Mouse (Mus musculus): ENCODE measurements around the gene Ppih.

DNA sequence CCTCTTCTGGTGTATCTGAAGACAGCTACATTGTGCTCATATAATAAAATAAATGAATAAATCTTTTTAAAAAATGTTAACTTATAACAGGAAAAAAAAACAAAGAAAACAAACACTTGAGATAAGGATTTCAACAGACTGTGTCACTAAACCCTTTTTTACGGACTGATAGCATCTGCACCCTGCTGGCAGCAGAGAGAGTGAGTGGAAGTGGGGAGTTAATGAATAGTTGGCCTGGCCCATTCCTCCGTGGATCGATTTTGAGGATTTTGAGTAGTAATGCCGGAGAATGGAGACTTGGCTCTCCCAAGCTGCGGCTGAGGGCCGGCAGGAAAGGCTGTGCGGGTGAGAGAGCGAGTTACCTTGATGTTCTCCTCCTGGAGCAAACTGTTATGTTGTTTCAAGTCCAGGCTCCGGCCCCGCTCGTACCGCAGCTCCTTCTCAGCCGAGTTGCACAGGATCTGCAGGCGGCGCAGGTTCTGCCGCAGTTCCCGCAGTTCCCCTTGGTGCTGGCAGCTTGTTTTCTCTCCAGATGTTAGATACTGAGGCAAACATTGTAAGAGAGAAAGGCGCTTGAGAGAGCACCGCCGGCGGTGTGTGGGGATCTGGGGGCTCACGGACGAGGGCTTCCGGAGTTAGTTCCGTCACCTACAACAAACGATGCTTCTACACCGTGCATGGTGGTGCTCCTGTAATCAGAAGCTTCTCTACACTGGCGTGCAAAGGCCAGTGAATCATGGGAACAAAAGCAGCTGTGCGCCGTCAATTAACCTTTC, 39.0 kb upstream of the Ppih start:
- TF ChIP-seq GATA1 (IDR thresholded peaks at IDR 0.05; ENCODE audit: borderline replicate concordance, low read length) (no peak), FLI1 (IDR thresholded peaks at IDR 0.05; ENCODE audit: low read length) (no peak)
